Mouse (Mus musculus): ENCODE results near the gene Ccdc138.

- TF ChIP-seq POLR2A (IDR thresholded peaks at IDR 0.05; ENCODE audit: insufficient read depth, low read depth, low read length) (no peak), CTCF (IDR thresholded peaks at IDR 0.05; ENCODE audit: insufficient read depth, low read depth, low read length) (no peak)
These were observed 108.6 kb downstream of the Ccdc138 start for GRCm38 (mm10) chr10:58606356-58606755.

Data from olfactory bulb, adult 2 months (tissue).